Mouse (Mus musculus): ENCODE measurements around the gene Gng12.

DNA sequence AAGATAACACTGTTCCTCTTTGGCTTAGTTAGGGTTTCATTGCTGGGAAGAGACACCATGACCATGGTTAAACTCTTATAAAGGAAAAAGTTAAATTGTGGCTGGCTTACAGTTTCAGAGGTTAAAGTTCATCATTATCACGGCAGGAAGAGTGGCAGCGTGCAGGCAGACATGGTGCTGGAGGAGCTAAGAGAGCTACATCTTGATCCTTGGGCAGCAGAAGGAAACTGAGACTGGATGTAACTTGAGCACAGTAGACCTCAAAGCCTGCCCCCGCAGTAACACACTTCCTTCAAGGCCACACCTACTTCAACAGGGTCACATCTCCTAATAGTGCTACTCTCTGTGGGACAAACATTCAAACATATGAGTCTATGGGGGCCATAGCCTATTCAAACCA lies 93.3 kb downstream of the Gng12 start:
- TF ChIP-seq CTCF (IDR thresholded peaks at IDR 0.05; ENCODE audit: low read depth) (no peak), EP300 (IDR thresholded peaks at IDR 0.05; ENCODE audit: low read depth) (no peak)

All from heart, postnatal 0 days (tissue).